Mouse (Mus musculus): ENCODE measurements around the gene Nudt7. TPM values are rescaled to one million over a fixed set of nuclear protein-coding genes. Genes with fewer than 3 reads are reported as not detected.

Gene Nudt7
- total RNA-seq, 2 experiments from 2014 or later: 49.9 to 102 TPM

DNA sequence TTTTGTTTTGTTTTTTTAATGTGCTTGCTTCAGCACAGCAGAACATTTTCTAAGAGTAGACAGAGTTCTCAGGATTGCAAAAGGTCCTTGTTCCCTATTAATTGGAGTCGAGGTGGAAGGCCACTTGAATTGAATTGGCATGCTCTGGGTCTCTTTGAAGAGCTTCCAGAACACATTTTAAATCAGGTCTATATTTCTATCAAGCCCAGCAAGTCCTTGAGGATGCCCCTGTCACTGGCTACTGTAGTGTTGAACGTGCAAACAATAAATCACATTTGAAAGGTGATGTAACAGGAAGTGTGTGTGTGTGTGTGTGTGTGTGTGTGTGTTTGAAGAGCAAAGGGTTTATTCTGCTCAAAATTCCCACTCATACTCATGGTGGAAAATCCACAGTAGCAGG is 7.1 kb downstream of the Nudt7 start:
- DNase-seq (ENCODE audit: low spot score in 2 of 2): no peak

DNA sequence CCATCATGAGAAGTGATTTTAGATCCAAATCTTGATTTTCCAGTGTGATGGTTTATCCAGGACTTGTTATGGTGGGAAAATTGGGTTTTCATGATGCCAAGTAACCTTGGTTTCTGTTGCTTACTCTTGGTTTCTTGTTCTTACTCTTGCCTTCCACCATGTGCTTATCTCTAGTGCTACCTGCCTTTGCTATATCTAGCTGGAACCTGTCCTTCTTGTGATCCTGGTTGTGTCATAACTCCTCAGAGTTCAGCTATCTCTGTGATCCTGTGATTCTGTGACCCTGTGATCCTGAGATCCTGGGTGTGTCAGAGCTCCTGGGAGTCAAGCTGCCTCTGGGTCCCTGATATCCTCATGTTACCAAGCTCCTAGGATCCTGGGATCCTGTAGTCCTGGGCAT is 8.8 kb downstream of the Nudt7 start:
- DNase-seq (ENCODE audit: low spot score in 2 of 2): no peak

DNA sequence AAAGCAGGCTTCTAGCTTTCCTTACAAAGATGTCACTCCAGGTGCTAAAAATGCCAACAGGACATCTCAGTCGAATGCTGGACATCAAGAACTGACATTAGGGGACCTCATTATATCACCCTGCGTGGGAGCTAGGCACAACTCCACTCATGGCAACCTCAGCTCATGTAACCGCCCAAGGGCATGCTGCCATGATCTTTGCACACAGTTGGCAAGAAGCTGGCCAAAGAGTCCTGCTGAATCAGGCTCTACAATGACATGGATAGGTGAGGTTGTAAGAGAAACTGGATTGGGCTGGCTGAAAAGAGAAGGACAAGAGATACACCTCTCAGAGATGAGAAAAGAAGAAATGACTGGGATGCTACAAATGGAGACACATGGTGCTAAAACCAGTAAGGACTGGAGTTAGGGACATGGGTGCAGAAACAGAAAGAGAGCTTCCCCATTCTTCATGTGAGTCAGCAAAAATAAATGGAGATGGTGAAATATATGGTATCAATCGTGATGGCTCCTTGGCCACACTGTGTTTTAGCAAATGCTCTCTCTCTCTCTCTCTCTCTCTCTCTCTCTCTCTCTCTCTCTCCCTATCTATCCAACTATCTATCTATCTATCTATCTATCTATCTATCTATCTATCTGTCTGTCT is 10.4 kb downstream of the Nudt7 start:
- no peak for DNase-seq (ENCODE audit: low spot score in 2 of 2)

DNA sequence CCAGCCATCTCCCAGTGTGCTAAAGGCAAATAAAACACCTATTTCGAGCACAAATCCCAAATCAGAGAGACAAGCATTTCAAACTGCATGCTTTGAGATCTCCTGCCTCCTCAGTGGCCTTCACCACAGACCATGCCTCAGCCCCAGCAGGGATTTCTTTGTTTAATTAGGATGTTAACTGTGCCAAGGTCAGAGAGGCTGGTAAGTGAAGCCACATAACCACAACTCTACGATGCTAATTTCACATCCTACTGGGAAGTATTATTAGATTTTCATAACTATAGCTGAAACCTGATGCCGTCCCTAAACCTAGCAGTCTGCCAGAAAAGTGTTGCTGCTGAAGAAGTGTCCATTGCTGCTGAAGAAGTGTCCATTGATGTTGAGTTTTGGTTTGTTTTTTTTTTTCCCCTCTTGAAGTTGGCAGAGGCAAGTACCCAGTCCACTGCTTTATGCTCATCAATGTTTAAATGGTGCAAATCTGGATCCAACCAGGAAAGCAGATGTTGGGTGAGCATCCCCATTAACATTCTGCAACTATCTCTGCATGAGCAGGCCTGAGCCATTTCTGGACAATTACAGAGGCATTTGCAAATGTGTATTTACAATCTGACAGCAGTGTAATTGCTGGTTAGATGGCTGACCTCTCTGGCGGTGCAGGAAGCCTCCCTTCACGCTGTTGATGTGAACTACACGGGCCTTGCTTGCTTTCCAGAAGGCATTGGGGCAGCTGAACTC is 20.1 kb downstream of the Nudt7 start:
- DNase-seq (ENCODE audit: low spot score in 2 of 2): no peak

DNA sequence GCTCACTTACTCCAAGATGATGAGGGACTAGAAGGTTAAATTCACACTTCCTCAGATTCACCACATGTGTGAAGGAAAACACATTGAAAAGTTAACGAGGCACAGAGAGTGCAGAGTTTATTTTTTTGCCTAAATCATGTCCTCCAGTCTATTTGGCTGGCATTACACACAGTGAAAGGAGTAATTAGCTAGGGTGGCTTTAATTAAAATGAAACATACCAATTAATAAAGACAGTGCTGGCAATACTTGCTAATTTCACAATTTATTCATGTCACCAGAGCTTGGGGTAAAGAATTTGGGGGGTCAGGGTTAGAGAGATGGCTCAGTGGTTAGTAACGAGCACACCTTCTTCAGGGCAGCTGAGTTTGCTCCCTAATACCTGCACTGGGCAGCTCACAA is 25.2 kb downstream of the Nudt7 start:
- no peak for DNase-seq (ENCODE audit: low spot score in 2 of 2)

DNA sequence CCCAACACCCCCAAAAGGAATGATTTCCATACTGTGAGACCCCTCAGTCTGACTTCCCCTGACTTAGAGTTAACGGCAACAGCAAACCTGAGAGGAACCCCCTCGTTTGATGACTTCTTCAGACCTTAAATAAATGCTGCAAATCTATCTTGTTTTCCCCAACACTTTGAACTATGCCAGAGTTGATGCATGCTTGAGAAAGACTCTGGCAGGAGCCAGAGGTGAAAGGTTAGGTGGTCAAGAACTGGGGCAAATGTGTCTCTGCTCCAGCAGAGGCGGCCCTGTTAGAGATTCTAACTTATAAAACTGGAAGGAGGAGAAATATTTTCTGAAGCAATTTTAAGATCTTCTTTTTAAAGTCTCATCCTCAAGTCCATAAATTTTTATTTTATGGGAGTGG is 26.3 kb downstream of the Nudt7 start:
- no peak for DNase-seq (ENCODE audit: low spot score in 2 of 2)

DNA sequence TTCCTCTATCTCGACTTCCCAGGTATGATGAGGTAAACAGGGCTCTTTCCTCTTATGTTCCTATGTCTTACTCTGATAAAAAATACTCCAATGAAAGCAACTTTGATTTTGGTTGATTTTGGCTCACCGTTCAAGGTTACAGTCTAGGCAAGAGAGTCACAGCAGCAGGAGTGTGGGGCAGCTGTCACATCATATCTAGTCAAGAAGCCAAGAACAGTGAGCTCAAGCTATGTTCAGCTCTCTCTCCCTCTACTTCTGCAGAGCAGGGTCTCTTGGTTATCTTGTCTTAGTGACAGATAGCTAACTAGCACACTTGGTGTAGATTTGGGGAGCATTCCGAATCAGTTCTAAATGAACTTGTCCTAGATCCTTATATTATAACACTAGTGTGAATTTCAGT is 30.5 kb downstream of the Nudt7 start:
- DNase-seq (ENCODE audit: low spot score in 2 of 2): no peak

DNA sequence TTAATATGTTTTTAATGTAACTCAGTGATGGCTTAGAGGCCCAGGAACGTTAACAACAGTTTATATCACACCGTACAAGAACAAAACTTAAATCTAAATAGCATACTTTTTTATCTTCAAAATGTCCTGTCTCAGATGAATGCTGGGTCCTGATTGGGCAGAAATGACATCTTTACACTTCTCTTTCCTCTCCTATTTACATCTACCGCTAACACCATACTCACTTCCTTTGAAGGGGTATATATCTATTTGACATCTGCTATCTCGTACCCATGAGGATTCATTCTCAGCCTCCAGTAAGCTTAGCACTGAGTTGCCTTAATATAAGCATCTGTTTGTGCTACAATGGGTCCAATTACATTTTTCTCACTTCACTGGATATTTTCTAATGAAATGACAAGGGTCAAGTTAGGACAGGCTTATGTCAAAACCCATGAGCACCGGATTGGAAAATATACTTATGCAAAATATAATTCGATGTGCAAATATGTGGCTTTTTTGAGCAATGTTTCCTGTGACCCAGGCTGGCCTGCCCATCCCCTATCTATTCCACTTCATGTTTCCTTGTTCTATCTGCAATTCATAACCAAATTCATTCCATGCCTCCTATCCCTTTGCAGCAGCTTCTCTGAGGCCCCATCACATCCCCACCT is 31.2 kb downstream of the Nudt7 start:
- DNase-seq (ENCODE audit: low spot score in 2 of 2): no peak

DNA sequence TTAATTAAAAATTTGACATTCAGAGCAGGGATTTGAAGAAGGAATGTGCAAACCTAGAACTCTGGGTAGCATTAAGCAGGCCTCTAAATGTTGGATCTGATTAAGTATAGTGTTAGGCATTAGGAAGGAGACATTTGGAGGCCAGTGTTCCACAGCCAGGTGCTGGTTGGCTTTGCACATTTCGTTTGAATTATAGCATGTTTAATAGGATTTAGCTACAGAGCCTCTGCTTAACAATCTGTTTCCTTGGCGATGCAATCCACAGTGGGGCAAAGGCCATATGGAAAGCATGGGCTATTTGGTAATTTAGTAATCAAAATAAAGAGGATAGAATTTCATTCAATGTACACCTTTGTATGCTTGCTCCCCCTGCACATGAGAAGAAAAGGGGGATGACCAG is 32.4 kb downstream of the Nudt7 start:
- DNase-seq (ENCODE audit: low spot score in 2 of 2): no peak

DNA sequence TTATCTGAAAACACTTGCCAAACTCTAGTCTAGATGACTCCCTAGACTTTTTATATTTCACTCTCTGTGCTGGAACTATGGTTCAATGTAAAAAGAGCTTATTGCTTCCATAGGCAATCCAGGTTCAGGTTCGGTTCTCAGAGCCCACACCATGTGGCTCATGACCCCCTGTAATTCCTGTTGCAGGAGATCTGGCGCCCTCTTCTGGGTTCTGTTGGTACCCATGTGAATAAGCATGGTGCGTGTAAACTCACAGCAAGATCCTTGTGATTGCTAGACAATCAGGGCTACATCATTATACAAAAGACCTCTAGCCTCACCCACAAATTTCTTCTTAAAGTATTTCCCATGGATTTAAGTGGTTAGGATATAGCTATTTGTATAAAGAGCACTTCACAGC is 43.4 kb downstream of the Nudt7 start:
- DNase-seq (ENCODE audit: low spot score in 2 of 2): no peak

DNA sequence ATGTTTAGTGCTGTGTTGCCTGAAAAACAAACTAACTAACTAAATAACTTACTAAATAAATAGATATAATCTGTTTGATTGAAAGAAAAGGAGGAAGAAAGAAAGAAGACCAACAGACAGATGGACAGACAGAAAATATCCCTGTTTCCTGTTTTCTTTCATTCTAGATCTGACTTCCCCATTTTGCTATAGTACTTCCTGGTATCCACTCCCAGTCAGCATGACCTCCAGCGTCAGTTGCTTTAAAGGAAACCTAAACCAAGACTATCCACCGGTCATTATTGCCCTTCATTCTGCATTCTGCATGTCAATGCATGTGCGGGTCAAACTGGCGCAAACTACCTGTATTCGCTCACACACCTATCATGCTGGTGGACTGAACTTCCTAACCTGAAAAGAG is 60.0 kb downstream of the Nudt7 start:
- no peak for DNase-seq (ENCODE audit: low spot score in 2 of 2)

DNA sequence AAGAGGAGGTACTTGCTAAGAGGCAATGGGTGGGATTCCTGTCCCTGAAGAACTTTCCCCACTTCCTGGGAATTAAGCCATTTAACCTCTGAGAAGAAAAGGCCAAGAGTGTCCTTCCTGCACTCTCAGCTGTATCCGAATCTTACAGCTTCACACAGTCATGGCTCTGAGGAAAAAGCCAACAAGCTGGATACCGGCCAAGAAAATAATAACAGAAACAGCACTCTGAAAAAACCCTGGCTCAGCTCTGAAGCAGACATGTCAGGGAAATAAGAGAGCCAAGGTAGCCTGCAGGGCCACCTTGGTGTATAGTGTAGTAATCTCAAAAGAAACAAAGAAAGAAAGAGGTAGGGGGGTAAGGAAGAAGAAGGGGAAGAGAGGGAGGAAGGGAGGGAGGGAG is 65.6 kb downstream of the Nudt7 start:
- DNase-seq (ENCODE audit: low spot score in 2 of 2): no peak

Other genes starting within 250 kb of the Nudt7 start
- 10 to 100 TPM; 13.4 to 15.9 TPM for gene Vat1l, start 72.1 kb downstream of the Nudt7 start, total RNA-seq (2021)

Measured in adrenal gland, adult 18-20 months (tissue).